9 mouse cellular contexts compared by ENCODE assay signal in genomic region chr17:50136060-50136459, GRCm38 (mm10). TPM values are rescaled to one million over a fixed set of nuclear protein-coding genes. Genes with fewer than 3 reads are reported as not detected.
DNase-seq lines count a peak whose midpoint lies in the region; ATAC-seq and TF ChIP-seq lines count a peak whose summit lies in the region.
"Had no signal": no experiment of that assay in that cellular context is flagged by ENCODE, and none has a peak within 500 bp of the region (broad histone marks: within the 10 kb centered on the region; RNA-seq: fewer than 3 reads in every experiment).

No protein-coding gene starts in this region.

- 77% methylated on average over 9 of the region's 9 CpGs for WGBS in forebrain, embryonic 15.5 days
- WGBS in forebrain, embryonic 11.5 days = 92% methylated on average over 9 of the region's 9 CpGs
- WGBS in intestine, postnatal 0 days = 58% methylated on average over 9 of the region's 9 CpGs
- WGBS in lung, postnatal 0 days = 34% methylated on average over 9 of the region's 9 CpGs

- 0 out of 2 replicates have a peak, but pooled peaks cover 5% of the 10 kb centered on the region for H3K4me1 ChIP-seq in forebrain, embryonic 15.5 days
- H3K4me1 ChIP-seq in forebrain, embryonic 11.5 days (replicated peaks; ENCODE audit: control insufficient read depth, insufficient read depth, low read length) = no peaks in the 10 kb centered on the region
- no peaks in the 10 kb centered on the region for H3K4me1 ChIP-seq in intestine, postnatal 0 days (replicated peaks; ENCODE audit: control insufficient read depth, insufficient read depth, low read length)
- H3K4me1 ChIP-seq in lung, postnatal 0 days (ENCODE audit: insufficient read depth, low read depth, low read length) = peaks cover 5% of the 10 kb centered on the region; the same call in 1 of the 2 replicates

- DNase-seq in forebrain, embryonic 11.5 days (ENCODE audit: low spot score) = no peak
- DNase-seq in adrenal gland, postnatal 36 days = peak; percentile 49 to 54
- peak; percentile 58 for DNase-seq in lung, postnatal 0 days (ENCODE audit: low spot score)
- peak; percentile 78 for DNase-seq in thymus, postnatal 0 days (ENCODE audit: low spot score)
- DNase-seq in urinary bladder, postnatal 4 days (ENCODE audit: low spot score in 2 of 2) = no peak
- no peak for DNase-seq in ovary, postnatal 14 days (ENCODE audit: low spot score)

- TF ChIP-seq CTCF in intestine, postnatal 0 days (IDR thresholded peaks at IDR 0.05; ENCODE audit: low read depth) = no peak
- TF ChIP-seq CTCF in lung, postnatal 0 days (IDR thresholded peaks at IDR 0.05) = 0 out of 2 replicates have a peak, but pooled peaks have one; percentile 5

- H3K36me3 ChIP-seq in forebrain, embryonic 15.5 days = no peaks in the 10 kb centered on the region
- H3K36me3 ChIP-seq in forebrain, embryonic 11.5 days (ENCODE audit: control insufficient read depth, insufficient read depth, low read length) = no peaks in the 10 kb centered on the region
- H3K36me3 ChIP-seq in intestine, postnatal 0 days (ENCODE audit: control insufficient read depth, insufficient read depth) = no peaks in the 10 kb centered on the region
- H3K36me3 ChIP-seq in lung, postnatal 0 days (ENCODE audit: insufficient read depth, low read length) = no peaks in the 10 kb centered on the region
- H3K36me3 ChIP-seq: neural tube, embryonic 13.5 days had no signal

- no peak overlapping the region for H3K4me2 ChIP-seq in forebrain, embryonic 15.5 days (replicated peaks)
- H3K4me2 ChIP-seq in forebrain, embryonic 11.5 days (ENCODE audit: low read depth, low read length, severe bottlenecking) = no peak overlapping the region
- H3K4me2 ChIP-seq in intestine, postnatal 0 days (replicated peaks; ENCODE audit: low read depth) = peak overlapping the region; percentile 32
- H3K4me2 ChIP-seq in lung, postnatal 0 days (replicated peaks; ENCODE audit: low read depth, low read length) = no peak overlapping the region
- H3K4me2 ChIP-seq: neural tube, embryonic 13.5 days had no signal

- no peak overlapping the region for H3K4me3 ChIP-seq in forebrain, embryonic 15.5 days
- H3K4me3 ChIP-seq in forebrain, embryonic 11.5 days (ENCODE audit: low read depth, low read length) = no peak overlapping the region
- H3K4me3 ChIP-seq in intestine, postnatal 0 days (ENCODE audit: low read depth, low read length) = no peak overlapping the region
- no peak overlapping the region for H3K4me3 ChIP-seq in lung, postnatal 0 days (ENCODE audit: low read depth, low read length)
- H3K4me3 ChIP-seq: neural tube, embryonic 13.5 days had no signal

- ATAC-seq in forebrain, embryonic 15.5 days (replicated peaks) = 0 out of 2 replicates have a peak, but pooled peaks have one; percentile 21
- no peak for ATAC-seq in forebrain, embryonic 11.5 days (replicated peaks; ENCODE audit: low FRiP score)
- ATAC-seq in intestine, postnatal 0 days = no peak
- ATAC-seq in lung, postnatal 0 days = peak; percentile 69

- H3K9ac ChIP-seq in forebrain, embryonic 15.5 days (replicated peaks) = no peak overlapping the region
- no peak overlapping the region for H3K9ac ChIP-seq in forebrain, embryonic 11.5 days (ENCODE audit: low read length)
- no peak overlapping the region for H3K9ac ChIP-seq in intestine, postnatal 0 days (ENCODE audit: low read depth, low read length)
- H3K9ac ChIP-seq in lung, postnatal 0 days (replicated peaks; ENCODE audit: low read depth) = no peak overlapping the region
- H3K9ac ChIP-seq: neural tube, embryonic 13.5 days had no signal

- no peaks in the 10 kb centered on the region for H3K9me3 ChIP-seq in forebrain, embryonic 15.5 days
- H3K9me3 ChIP-seq in forebrain, embryonic 11.5 days (ENCODE audit: control insufficient read depth, low read length) = no peaks in the 10 kb centered on the region
- no peaks in the 10 kb centered on the region for H3K9me3 ChIP-seq in intestine, postnatal 0 days (ENCODE audit: control insufficient read depth)
- H3K9me3 ChIP-seq in lung, postnatal 0 days (ENCODE audit: low read length) = no peaks in the 10 kb centered on the region
- H3K9me3 ChIP-seq: neural tube, embryonic 13.5 days had no signal

- no peaks in the 10 kb centered on the region for H3K27me3 ChIP-seq in forebrain, embryonic 15.5 days
- no peaks in the 10 kb centered on the region for H3K27me3 ChIP-seq in forebrain, embryonic 11.5 days (ENCODE audit: control insufficient read depth, insufficient read depth, low read length)
- H3K27me3 ChIP-seq in intestine, postnatal 0 days (replicated peaks; ENCODE audit: control insufficient read depth, insufficient read depth, low read length) = no peaks in the 10 kb centered on the region
- H3K27me3 ChIP-seq in lung, postnatal 0 days (replicated peaks; ENCODE audit: insufficient read depth, low read length) = no peaks in the 10 kb centered on the region
- H3K27me3 ChIP-seq: neural tube, embryonic 13.5 days had no signal

- TF ChIP-seq EP300 in lung, postnatal 0 days (IDR thresholded peaks at IDR 0.05) = no peak; the same call in 1 of the 2 replicates

- H3K27ac ChIP-seq in forebrain, embryonic 15.5 days (replicated peaks) = no peak overlapping the region
- no peak overlapping the region for H3K27ac ChIP-seq in forebrain, embryonic 11.5 days (ENCODE audit: low read depth, low read length)
- no peak overlapping the region for H3K27ac ChIP-seq in intestine, postnatal 0 days (ENCODE audit: low read depth, low read length)
- H3K27ac ChIP-seq in lung, postnatal 0 days (ENCODE audit: low read length) = no peak overlapping the region
- H3K27ac ChIP-seq: neural tube, embryonic 13.5 days had no signal

RNA-seq across cellular contexts. Expression of gene Rftn1, which starts 54.4 kb away (rescaled TPM):
- 21.9 and 23.6 TPM in 2 replicates for polyA plus RNA-seq in forebrain, embryonic 15.5 days (2015; fragmentation: Nextera tagmentation; extraction: Ambion mirVana)
- polyA plus RNA-seq in forebrain, embryonic 11.5 days (2014; fragmentation: Nextera tagmentation; extraction: Ambion mirVana) = 11.6 and 12.9 TPM in 2 replicates
- total RNA-seq in adrenal gland, postnatal 36 days (2021) = 1 to 10 TPM; 7.3 to 9.9 TPM
- polyA plus RNA-seq in intestine, postnatal 0 days (2015; fragmentation: Nextera tagmentation; extraction: Ambion mirVana) = 6.9 and 7.1 TPM in 2 replicates
- polyA plus RNA-seq in lung, postnatal 0 days (2015; fragmentation: Nextera tagmentation; extraction: Ambion mirVana) = 16.9 and 18.2 TPM in 2 replicates
- 66.5 and 66.6 TPM in 2 replicates for polyA plus RNA-seq in thymus, postnatal 0 days (2015; fragmentation: Nextera tagmentation; extraction: Ambion mirVana)

Comparison
In these comparisons a context has a peak if more than half of its experiments do, and no peak if none do; other contexts are left out.
1. ATAC-seq: peak in forebrain, embryonic 15.5 days (single experiment) and lung, postnatal 0 days (single experiment); none in forebrain, embryonic 11.5 days (single experiment) and intestine, postnatal 0 days (single experiment).
2. DNase-seq: peak in adrenal gland, postnatal 36 days (2 of 2), lung, postnatal 0 days (single experiment) and thymus, postnatal 0 days (single experiment); none in forebrain, embryonic 11.5 days (single experiment), urinary bladder, postnatal 4 days (0 of 2) and ovary, postnatal 14 days (single experiment).